Mouse (Mus musculus): ENCODE measurements around the gene Vmn1r193. TPM values are rescaled to one million over a fixed set of nuclear protein-coding genes. Genes with fewer than 3 reads are reported as not detected.

Gene Vmn1r193
- 0.02 TPM in 1 of 2 replicates, not detected in the other for polyA plus RNA-seq (2012)

GRCm38 (mm10) chr13:22223060-22223459 is at the start of gene Vmn1r193:
Gene Vmn1r193, minus strand, starts transcription at chr13:22223160.

DNA sequence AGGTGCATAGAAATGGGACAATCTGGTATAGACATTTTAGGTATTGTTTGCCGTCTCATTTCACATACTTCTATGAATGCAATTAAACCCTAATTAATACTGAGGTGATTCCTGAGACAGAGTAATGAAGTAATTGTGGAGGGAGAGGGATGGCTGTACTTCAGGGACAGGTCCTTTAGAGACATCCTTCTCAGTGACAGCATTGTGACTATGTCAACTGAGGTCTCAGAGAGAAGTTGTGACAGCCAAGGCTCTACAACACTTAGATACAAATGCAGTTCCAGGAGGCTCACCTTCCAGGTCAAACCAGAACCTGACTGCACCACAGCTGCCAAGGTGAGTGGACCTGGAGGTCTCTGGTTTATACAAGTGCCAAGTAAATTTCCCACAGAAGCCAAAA is 47.3 kb upstream of the Vmn1r193 start, which contains the start of gene Vmn1r195:
Gene Vmn1r195 (plus strand): TSS at position 301 of the 400 bp plus-strand sequence.

GRCm38 (mm10) chr13:22243915-22244314 is 21.0 kb upstream of the Vmn1r193 start, which contains the start of gene Vmn1r194:
Gene Vmn1r194, plus strand, starts transcription at chr13:22244215.

GRCm38 (mm10) chr13:22191041-22191440 is 31.9 kb downstream of the Vmn1r193 start, which contains the start of gene Vmn1r192:
Gene Vmn1r192, minus strand, starts transcription at chr13:22191141.

GRCm38 (mm10) chr13:22183869-22184268 is 39.1 kb downstream of the Vmn1r193 start, which contains the start of gene Vmn1r191:
Gene Vmn1r191, minus strand, starts transcription at chr13:22183969.

Other genes starting within 250 kb of the Vmn1r193 start
- gene Pom121l2, start 242.0 kb downstream of the Vmn1r193 start, polyA plus RNA-seq (2012) = 0.06 TPM in 1 of 2 replicates, not detected in the other
- gene Prss16, start 213.4 kb downstream of the Vmn1r193 start, polyA plus RNA-seq (2012) = 3.2 and 6.9 TPM in 2 replicates
- gene Hist1h2ah, start 187.6 kb downstream of the Vmn1r193 start, polyA plus RNA-seq (2012) = 5.4 and 12.3 TPM in 2 replicates
- 15.0 and 17.1 TPM in 2 replicates for gene Hist1h2bk, start 187.3 kb downstream of the Vmn1r193 start, polyA plus RNA-seq (2012)
- 56.9 and 64.7 TPM in 2 replicates for gene Hist1h4i, start 181.8 kb downstream of the Vmn1r193 start, polyA plus RNA-seq (2012)
- 31.0 and 38.1 TPM in 2 replicates for gene Hist1h2ag, start 180.2 kb downstream of the Vmn1r193 start, polyA plus RNA-seq (2012)
- gene Hist1h2bj, start 179.9 kb downstream of the Vmn1r193 start, polyA plus RNA-seq (2012) = 32.2 and 35.1 TPM in 2 replicates
- not detected in 2 replicates for gene Vmn1r188, start 138.7 kb downstream of the Vmn1r193 start, polyA plus RNA-seq (2012)
- gene Vmn1r189, start 117.3 kb downstream of the Vmn1r193 start, polyA plus RNA-seq (2012) = not detected in 2 replicates
- not detected in 2 replicates for gene Vmn1r191, start 39.2 kb downstream of the Vmn1r193 start, polyA plus RNA-seq (2012)
- gene Vmn1r192, start 32.0 kb downstream of the Vmn1r193 start, polyA plus RNA-seq (2012) = not detected in 2 replicates
- not detected in 2 replicates for gene Vmn1r194, start 21.1 kb upstream of the Vmn1r193 start, polyA plus RNA-seq (2012)
- gene Vmn1r195, start 47.4 kb upstream of the Vmn1r193 start, polyA plus RNA-seq (2012) = not detected in 2 replicates
- gene Vmn1r196, start 66.8 kb upstream of the Vmn1r193 start, polyA plus RNA-seq (2012) = not detected in 2 replicates
- gene Vmn1r197, start 101.4 kb upstream of the Vmn1r193 start, polyA plus RNA-seq (2012) = not detected in 2 replicates
- gene Vmn1r198, start 127.2 kb upstream of the Vmn1r193 start, polyA plus RNA-seq (2012) = not detected in 2 replicates
- gene Vmn1r199, start 156.7 kb upstream of the Vmn1r193 start, polyA plus RNA-seq (2012) = not detected in 2 replicates
- not detected in 2 replicates for gene Vmn1r200, start 167.2 kb upstream of the Vmn1r193 start, polyA plus RNA-seq (2012)
- not detected in 2 replicates for gene Vmn1r201, start 248.8 kb upstream of the Vmn1r193 start, polyA plus RNA-seq (2012)

Data from megakaryocyte-erythroid progenitor cell, adult 5 weeks (primary cell).